Mouse (Mus musculus) limb, embryonic 12.5 days (tissue): Measurements from ENCODE around the gene Zfp536. TPM values are rescaled to one million over a fixed set of nuclear protein-coding genes. Genes with fewer than 3 reads are reported as not detected.

ENCODE experiments used
- ATAC-seq: fragments of 200-750 bp; cut with Nextera tagmentation; 2 replicates; pipeline ENCODE4 v1.8.0; 2017; ENCODE audit warnings: low read depth, moderate TSS enrichment; ENCODE audit not compliant: insufficient number of reproducible peaks, insufficient read depth, low FRiP score, low TSS enrichment
- H3K27ac ChIP-seq: fragments of 300-500 bp; sonication (generic); 2 replicates; pipeline ENCODE4 v1.5.1; 2016; ENCODE audit warnings: mild to moderate bottlenecking, moderate library complexity
- H3K27me3 ChIP-seq: fragments of 300-500 bp; sonication (generic); 2 replicates; pipeline ENCODE4 v1.6.1; 2016; ENCODE audit warnings: mild to moderate bottlenecking, moderate library complexity
- H3K36me3 ChIP-seq: fragments of 300-500 bp; sonication (generic); 2 replicates; pipeline ENCODE4 v1.6.1; 2016; ENCODE audit warnings: mild to moderate bottlenecking, moderate library complexity
- H3K4me1 ChIP-seq: fragments of 300-500 bp; sonication (generic); replicated peaks from 2 replicates; pipeline ENCODE4 v1.6.1; 2016
- H3K4me2 ChIP-seq: fragments of 300-500 bp; sonication (generic); 2 replicates; pipeline ENCODE4 v1.6.1; 2016; ENCODE audit warnings: mild to moderate bottlenecking, moderate library complexity
- H3K4me3 ChIP-seq: fragments of 300-500 bp; sonication (generic); replicated peaks from 2 replicates; pipeline ENCODE4 v1.5.1; 2016; ENCODE audit warnings: mild to moderate bottlenecking
- H3K9ac ChIP-seq: fragments of 300-500 bp; sonication (generic); replicated peaks from 2 replicates; pipeline ENCODE4 v1.6.1; 2016; ENCODE audit warnings: mild to moderate bottlenecking, moderate library complexity
- H3K9me3 ChIP-seq: fragments of 300-500 bp; sonication (generic); 2 replicates; pipeline ENCODE4 v1.6.1; 2016; ENCODE audit warnings: mild to moderate bottlenecking, moderate library complexity
- WGBS: fragments of 180-500 bp; shearing (Covaris S2); methylation state at CpG from one replicate; pipeline ENCODE4 v1.1.7; 2016; 5-methylcytosine and 5-hydroxymethylcytosine counted together
- polyA plus RNA-seq: library from polyadenylated mRNA; unstranded; fragments of >200 nt; fragmentation: Nextera tagmentation; extraction: Ambion mirVana; gene quantifications from 2 replicates; pipeline ENCODE4 v1.2.1, GENCODE M21; 2016

Zfp536 gene
- polyA plus RNA-seq, 1 experiment from 2014 or later: 8.1 TPM

DNA sequence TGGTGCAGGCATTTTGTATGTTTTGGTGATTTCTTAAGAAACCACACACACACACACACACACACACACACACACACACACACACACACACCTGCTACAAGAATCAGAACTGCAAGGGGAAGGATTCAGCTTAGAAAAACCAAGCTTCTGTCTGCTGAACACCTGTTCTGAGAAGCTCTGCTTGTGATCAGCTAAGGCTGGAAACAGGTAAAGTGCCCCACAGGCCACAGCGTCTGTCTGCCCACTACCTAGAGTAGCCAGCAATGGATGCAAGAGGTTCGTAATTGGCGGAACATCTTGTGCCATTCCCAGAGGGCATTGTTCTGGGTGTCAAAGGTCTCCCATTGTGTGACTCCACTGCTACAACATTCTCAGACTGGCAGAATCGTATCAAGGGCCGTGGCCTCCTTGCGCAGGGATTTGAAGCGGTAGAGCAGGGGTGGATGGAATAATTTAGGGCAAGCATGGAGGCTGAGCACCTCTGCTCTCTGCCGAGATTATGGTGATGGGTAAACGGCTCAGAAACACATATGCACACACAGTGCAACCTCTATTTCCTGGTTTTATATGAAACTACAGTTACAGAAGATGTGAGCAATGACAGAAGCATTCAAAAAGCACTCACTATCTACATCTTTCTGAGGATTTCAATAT lies 170.4 kb downstream of the Zfp536 start:
- ATAC-seq: no peak
- Histone ChIP-seq H3K4me2 (no peak overlapping the region), H3K9ac (no peak overlapping the region), H3K27ac (no peak overlapping the region), H3K4me3 (no peak overlapping the region), H3K36me3 (no peaks in the 10 kb centered on the region), H3K9me3 (peaks cover 4% of the 10 kb centered on the region), H3K4me1 (peaks cover 12% of the 10 kb centered on the region), H3K27me3 (peaks cover 7% of the 10 kb centered on the region; the same call in 1 of the 2 replicates)
- WGBS: 65% methylated on average over 9 of the region's 9 CpGs

- Histone ChIP-seq H3K27ac (no peak overlapping the region), H3K27me3 (peaks cover 14% of the 10 kb centered on the region; the same call in 1 of the 2 replicates), H3K9ac (no peak overlapping the region), H3K4me2 (no peak overlapping the region), H3K4me1 (peaks cover 12% of the 10 kb centered on the region), H3K36me3 (no peaks in the 10 kb centered on the region), H3K4me3 (no peak overlapping the region), H3K9me3 (no peaks in the 10 kb centered on the region)
- 69% methylated on average over 4 of the region's 4 CpGs for WGBS
- ATAC-seq: no peak
Observed at GRCm38 (mm10) chr7:37600318-37600717, 173.1 kb downstream of the Zfp536 start.

GRCm38 (mm10) chr7:37594211-37595030 lies 179.0 kb downstream of the Zfp536 start:
- ATAC-seq: no peak
- no peak overlapping the region for H3K9ac ChIP-seq

DNA sequence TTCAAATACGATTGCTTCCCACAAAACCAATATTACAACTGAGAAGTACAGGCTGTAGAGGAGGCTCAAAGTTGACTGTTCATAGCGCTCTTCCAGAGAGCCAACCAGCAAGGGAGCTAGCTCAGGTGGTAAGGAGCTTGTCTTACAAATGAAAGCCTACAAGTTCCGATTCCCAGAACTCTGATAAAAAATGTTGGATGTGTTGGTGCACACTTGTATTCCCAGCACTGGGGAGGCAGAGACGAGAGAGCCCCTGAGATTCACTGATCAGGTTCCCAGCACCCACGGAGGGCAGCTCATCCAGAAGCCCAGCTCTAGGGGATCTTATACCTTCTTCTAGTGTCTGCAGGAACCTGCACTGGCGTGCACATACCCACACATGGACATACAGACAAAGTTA lies 179.9 kb downstream of the Zfp536 start:
- Histone ChIP-seq H3K9ac (no peak overlapping the region), H3K4me3 (no peak overlapping the region), H3K27me3 (0 out of 2 replicates have a peak, but pooled peaks cover 7% of the 10 kb centered on the region), H3K36me3 (no peaks in the 10 kb centered on the region), H3K27ac (no peak overlapping the region), H3K9me3 (no peaks in the 10 kb centered on the region), H3K4me2 (no peak overlapping the region), H3K4me1 (no peaks in the 10 kb centered on the region)
- ATAC-seq: no peak
- 91% methylated on average over 6 of the region's 6 CpGs for WGBS

More at GRCm38 (mm10) chr7:37594211-37595030, 179.0 kb downstream of the Zfp536 start:
- Histone ChIP-seq H3K9me3 (no peaks in the 10 kb centered on the region), H3K27me3 (peaks cover 11% of the 10 kb centered on the region; the same call in 1 of the 2 replicates), H3K27ac (no peak overlapping the region), H3K4me3 (no peak overlapping the region), H3K4me1 (peaks cover 5% of the 10 kb centered on the region), H3K36me3 (no peaks in the 10 kb centered on the region), H3K4me2 (no peak overlapping the region)
- 87% methylated on average over 12 of the region's 12 CpGs for WGBS

GRCm38 (mm10) chr7:37586694-37587093 lies 186.7 kb downstream of the Zfp536 start:
- Histone ChIP-seq H3K4me1 (0 out of 2 replicates have a peak, but pooled peaks cover 5% of the 10 kb centered on the region), H3K36me3 (no peaks in the 10 kb centered on the region), H3K27me3 (no peaks in the 10 kb centered on the region), H3K4me3 (no peak overlapping the region), H3K9me3 (no peaks in the 10 kb centered on the region), H3K27ac (no peak overlapping the region), H3K9ac (no peak overlapping the region), H3K4me2 (no peak overlapping the region)
- 86% methylated on average over 13 of the region's 13 CpGs for WGBS
- ATAC-seq: no peak

GRCm38 (mm10) chr7:37581262-37581661 lies 192.2 kb downstream of the Zfp536 start:
- ATAC-seq: no peak
- H3K27me3 ChIP-seq: no peaks in the 10 kb centered on the region
- H3K4me2 ChIP-seq: no peak overlapping the region
- no peak overlapping the region for H3K27ac ChIP-seq
- no peaks in the 10 kb centered on the region for H3K36me3 ChIP-seq
- H3K4me3 ChIP-seq: no peak overlapping the region
- no peak overlapping the region for H3K9ac ChIP-seq
- peaks cover 10% of the 10 kb centered on the region for H3K4me1 ChIP-seq
- no peaks in the 10 kb centered on the region for H3K9me3 ChIP-seq
- 94% methylated on average over 3 of the region's 3 CpGs for WGBS

DNA sequence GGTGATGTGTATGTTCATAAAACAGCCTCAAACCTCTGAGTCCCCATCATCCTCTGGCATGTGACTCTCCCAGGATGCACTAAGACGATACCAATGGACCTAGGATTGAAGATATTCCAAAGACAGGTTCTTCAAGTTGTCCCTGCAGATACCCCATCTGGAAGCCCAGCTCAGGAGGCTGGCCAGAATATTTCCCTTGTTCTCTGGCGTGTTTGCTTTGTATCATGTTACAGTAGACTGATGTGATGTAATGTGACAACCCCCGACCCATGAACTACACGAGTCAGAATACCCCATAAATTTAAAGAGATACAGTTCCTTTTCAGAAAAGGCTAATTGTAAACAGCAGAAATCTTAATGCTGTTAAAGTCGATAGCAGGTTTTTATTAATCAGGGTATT lies 192.9 kb downstream of the Zfp536 start:
- H3K9me3 ChIP-seq: no peaks in the 10 kb centered on the region
- ATAC-seq: no peak
- H3K27me3 ChIP-seq: no peaks in the 10 kb centered on the region
- no peak overlapping the region for H3K4me3 ChIP-seq
- H3K36me3 ChIP-seq: no peaks in the 10 kb centered on the region
- H3K27ac ChIP-seq: no peak overlapping the region
- H3K9ac ChIP-seq: no peak overlapping the region
- no peak overlapping the region for H3K4me2 ChIP-seq
- WGBS: 28% methylated on average over 5 of the region's 5 CpGs
- H3K4me1 ChIP-seq: peaks cover 10% of the 10 kb centered on the region

DNA sequence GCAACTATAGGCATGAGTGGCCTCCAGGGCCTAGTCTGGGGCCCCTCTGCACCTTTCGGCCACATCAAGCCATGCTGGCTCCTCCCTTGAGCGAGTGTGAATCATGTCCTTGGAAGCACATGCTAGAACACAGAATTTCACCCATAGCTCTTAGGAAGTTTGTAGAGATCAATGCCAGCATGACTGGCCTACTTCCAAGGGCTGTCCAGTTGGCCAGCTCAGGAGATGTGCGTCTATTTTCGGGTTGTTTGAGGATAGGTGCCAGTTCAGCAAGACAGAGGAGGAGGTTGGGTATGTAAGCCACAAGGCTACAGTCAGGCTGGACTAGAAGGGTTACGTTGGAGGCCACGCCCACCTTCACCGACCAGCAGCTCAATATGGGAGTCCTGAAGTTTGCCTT lies 201.4 kb downstream of the Zfp536 start:
- Histone ChIP-seq H3K27ac (no peak overlapping the region), H3K4me3 (no peak overlapping the region), H3K27me3 (no peaks in the 10 kb centered on the region), H3K9me3 (no peaks in the 10 kb centered on the region; the same call in 1 of the 2 replicates), H3K36me3 (no peaks in the 10 kb centered on the region), H3K4me1 (peaks cover 21% of the 10 kb centered on the region), H3K4me2 (no peak overlapping the region), H3K9ac (no peak overlapping the region)
- 95% methylated on average over 7 of the region's 7 CpGs for WGBS
- ATAC-seq: no peak

- WGBS: 73% methylated on average over 31 of the region's 31 CpGs
- Histone ChIP-seq H3K36me3 (no peaks in the 10 kb centered on the region), H3K27ac (no peak overlapping the region), H3K4me2 (no peak overlapping the region), H3K27me3 (no peaks in the 10 kb centered on the region), H3K4me3 (no peak overlapping the region), H3K4me1 (peaks cover 47% of the 10 kb centered on the region), H3K9ac (no peak overlapping the region), H3K9me3 (no peaks in the 10 kb centered on the region; the same call in 1 of the 2 replicates)
- ATAC-seq: 0 out of 2 replicates have a peak, but pooled peaks have one; percentile 43
Observed at GRCm38 (mm10) chr7:37568811-37569500, 204.5 kb downstream of the Zfp536 start.

- no peaks in the 10 kb centered on the region for H3K27me3 ChIP-seq
- H3K4me1 ChIP-seq: peaks cover 54% of the 10 kb centered on the region
- no peak overlapping the region for H3K4me2 ChIP-seq
- H3K9ac ChIP-seq: no peak overlapping the region
- H3K4me3 ChIP-seq: no peak overlapping the region
- ATAC-seq: no peak
- H3K9me3 ChIP-seq: no peaks in the 10 kb centered on the region; the same call in 1 of the 2 replicates
- H3K36me3 ChIP-seq: no peaks in the 10 kb centered on the region
- 88% methylated on average over 14 of the region's 14 CpGs for WGBS
- H3K27ac ChIP-seq: no peak overlapping the region
Observed at GRCm38 (mm10) chr7:37568041-37568440, 205.4 kb downstream of the Zfp536 start.

- H3K27ac ChIP-seq: no peak overlapping the region
- no peaks in the 10 kb centered on the region for H3K36me3 ChIP-seq
- no peak for ATAC-seq
- no peaks in the 10 kb centered on the region; the same call in 1 of the 2 replicates for H3K9me3 ChIP-seq
- WGBS: 11% methylated on average over 9 of the region's 9 CpGs
- H3K4me2 ChIP-seq: peak overlapping the region; percentile 23
- H3K4me1 ChIP-seq: peaks cover 57% of the 10 kb centered on the region
- H3K27me3 ChIP-seq: no peaks in the 10 kb centered on the region; the same call in 1 of the 2 replicates
- no peak overlapping the region for H3K4me3 ChIP-seq
- H3K9ac ChIP-seq: no peak overlapping the region; the same call in 1 of the 2 replicates
Observed at GRCm38 (mm10) chr7:37566019-37566418, 207.4 kb downstream of the Zfp536 start.
